11 mouse cellular contexts compared by ENCODE assay signal in genomic region chr13:60614154-60614553, GRCm38 (mm10). TPM values are rescaled to one million over a fixed set of nuclear protein-coding genes. Genes with fewer than 3 reads are reported as not detected.
DNase-seq lines count a peak whose midpoint lies in the region; ATAC-seq lines count a peak whose summit lies in the region.
"Had no signal": no experiment of that assay in that cellular context is flagged by ENCODE, and none has a peak within 500 bp of the region (broad histone marks: within the 10 kb centered on the region; RNA-seq: fewer than 3 reads in every experiment).

No protein-coding gene starts in this region.

- H3K36me3 ChIP-seq in midbrain, embryonic 15.5 days (replicated peaks): peaks cover 4% of the 10 kb centered on the region; the same call in 1 of the 2 replicates
- peaks cover 18% of the 10 kb centered on the region for H3K36me3 ChIP-seq in midbrain, embryonic 13.5 days

- H3K27me3 ChIP-seq in midbrain, embryonic 15.5 days (replicated peaks): no peaks in the 10 kb centered on the region
- H3K27me3 ChIP-seq in midbrain, embryonic 13.5 days: no peaks in the 10 kb centered on the region
- H3K27me3 ChIP-seq: embryonic facial prominence, embryonic 13.5 days had no signal

- ATAC-seq in cerebellum, adult (ENCODE audit: insufficient number of reproducible peaks, low FRiP score, low TSS enrichment): no peak
- ATAC-seq in midbrain, embryonic 15.5 days (replicated peaks): peak; percentile 48; the same call in 1 of the 2 replicates
- no peak for ATAC-seq in midbrain, embryonic 13.5 days
- no peak for ATAC-seq in megakaryocyte progenitor cell, adult 5-6 weeks (replicated peaks; ENCODE audit: poor library complexity)
- ATAC-seq: liver, postnatal 0 days had no signal

- DNase-seq in cerebellum, adult 11-12 months: peak; percentile 6
- peak; percentile 59 to 69 for DNase-seq in layer of hippocampus, postnatal 36 days
- peak; percentile 51 to 62 for DNase-seq in right cerebral cortex, postnatal 36 days (ENCODE audit: low spot score in 2 of 2)
- no peak for DNase-seq in embryo, embryonic 10 days (ENCODE audit: low spot score)
- DNase-seq: liver, postnatal 0 days had no signal

- H3K4me1 ChIP-seq in midbrain, embryonic 15.5 days: peaks cover 37% of the 10 kb centered on the region
- peaks cover 62% of the 10 kb centered on the region for H3K4me1 ChIP-seq in midbrain, embryonic 13.5 days (replicated peaks)

- 73% methylated on average over 8 of the region's 8 CpGs for WGBS in midbrain, embryonic 15.5 days
- WGBS in midbrain, embryonic 13.5 days: 86% methylated on average over 8 of the region's 8 CpGs

- H3K9me3 ChIP-seq in midbrain, embryonic 15.5 days: no peaks in the 10 kb centered on the region
- no peaks in the 10 kb centered on the region for H3K9me3 ChIP-seq in midbrain, embryonic 13.5 days
- H3K9me3 ChIP-seq: embryonic facial prominence, embryonic 13.5 days had no signal

- H3K9ac ChIP-seq in midbrain, embryonic 15.5 days: no peak overlapping the region
- no peak overlapping the region for H3K9ac ChIP-seq in midbrain, embryonic 13.5 days (replicated peaks)
- H3K9ac ChIP-seq: embryonic facial prominence, embryonic 13.5 days; liver, postnatal 0 days had no signal

- no peak overlapping the region for H3K4me3 ChIP-seq in midbrain, embryonic 15.5 days
- H3K4me3 ChIP-seq in midbrain, embryonic 13.5 days (replicated peaks): no peak overlapping the region
- H3K4me3 ChIP-seq: embryonic facial prominence, embryonic 13.5 days; left cerebral cortex, adult 2 months had no signal

- H3K4me2 ChIP-seq in midbrain, embryonic 15.5 days: no peak overlapping the region
- no peak overlapping the region for H3K4me2 ChIP-seq in midbrain, embryonic 13.5 days (replicated peaks)
- H3K4me2 ChIP-seq: embryonic facial prominence, embryonic 13.5 days had no signal

- H3K27ac ChIP-seq in midbrain, embryonic 15.5 days: 0 out of 2 replicates have a peak overlapping the region, but pooled peaks have one; percentile 43
- no peak overlapping the region for H3K27ac ChIP-seq in midbrain, embryonic 13.5 days
- H3K27ac ChIP-seq: embryonic facial prominence, embryonic 13.5 days; left cerebral cortex, adult 2 months had no signal

RNA-seq across cellular contexts. Expression of gene Dapk1, which starts 12.4 kb away (rescaled TPM):
- polyA plus RNA-seq in midbrain, embryonic 15.5 days (2015; fragmentation: Nextera tagmentation; extraction: Ambion mirVana): 47.6 and 48.4 TPM in 2 replicates
- polyA plus RNA-seq in midbrain, embryonic 13.5 days (2015; fragmentation: Nextera tagmentation; extraction: Ambion mirVana): 35.1 and 38.4 TPM in 2 replicates
- total RNA-seq in layer of hippocampus, postnatal 36 days (2021): 100 to 1,000 TPM; 130 to 158 TPM
- 3.2 and 5.1 TPM in 2 replicates for total RNA-seq in megakaryocyte progenitor cell, adult 5-6 weeks (2015)
- 2.2 and 2.8 TPM in 2 replicates for total RNA-seq in megakaryocyte progenitor cell, adult 5-6 weeks (2017)

Comparison
In these comparisons a context has a peak if more than half of its experiments do, and no peak if none do; other contexts are left out.
1. RNA of gene Dapk1, which starts 12.4 kb away (total RNA-seq): 130 to 158 TPM in layer of hippocampus, postnatal 36 days; 2.2 to 5.1 TPM in megakaryocyte progenitor cell, adult 5-6 weeks; every median in the first group is over 10 times any median in the second.